Mouse (Mus musculus) spleen, adult 2 months (tissue): ENCODE results near the gene Bcdin3d. TPM values are rescaled to one million over a fixed set of nuclear protein-coding genes. Genes with fewer than 3 reads are reported as not detected.

Experiments used
- DNase-seq, 2 experiments: peaks; one replicate each; pipeline versions ENCODE4 v3.0.0 to v3.0.0-alpha.2; 2012 to 2021; ENCODE audit warnings: low spot score in 2 of 2, low read depth in 1 of 2
- H3K27ac ChIP-seq: fragments of 200-500 bp; 2 replicates; pipeline ENCODE4 v1.5.1; 2012; ENCODE audit warnings: low read length, inconsistent platforms; ENCODE audit not compliant: insufficient read depth
- H3K27me3 ChIP-seq: fragments of 200-500 bp; 2 replicates; pipeline ENCODE4 v1.6.1; 2012; ENCODE audit warnings: mild to moderate bottlenecking, moderate library complexity, low read length, inconsistent platforms; ENCODE audit not compliant: control insufficient read depth, insufficient read depth
- H3K36me3 ChIP-seq: fragments of 200-500 bp; 2 replicates; pipeline ENCODE4 v1.6.1; 2012; ENCODE audit warnings: mild to moderate bottlenecking, low read length, inconsistent platforms; ENCODE audit not compliant: control insufficient read depth, insufficient read depth
- H3K4me1 ChIP-seq: fragments of 200-500 bp; 2 replicates; pipeline ENCODE4 v1.6.1; 2011; ENCODE audit warnings: inconsistent platforms; ENCODE audit not compliant: control insufficient read depth, insufficient read depth, insufficient read length
- H3K4me3 ChIP-seq: fragments of 200-500 bp; 2 replicates; pipeline ENCODE4 v1.5.1; 2011; ENCODE audit warnings: mild to moderate bottlenecking, inconsistent platforms; ENCODE audit not compliant: insufficient read depth, insufficient read length; ENCODE audit errors: extremely low read depth
- CTCF ChIP-seq: fragments of 200-500 bp; IDR thresholded peaks from 2 replicates; pipeline ENCODE4 v1.5.1; 2011; ENCODE audit warnings: mild to moderate bottlenecking, inconsistent platforms; ENCODE audit not compliant: insufficient read depth, insufficient read length, insufficient replicate concordance; ENCODE audit errors: extremely low read depth
- POLR2A ChIP-seq: fragments of 200-500 bp; IDR thresholded peaks from 2 replicates; pipeline ENCODE4 v1.6.1; 2011; ENCODE audit warnings: low read depth, low read length, inconsistent platforms
- WGBS: fragments of 180-500 bp; shearing (Covaris S2); methylation state at CpG from one replicate; pipeline ENCODE4 v1.1.7; 2018; 5-methylcytosine and 5-hydroxymethylcytosine counted together
- polyA plus RNA-seq: library from polyadenylated mRNA; depleted of rRNA; stranded (reverse); fragments of >200 nt; gene quantifications from 2 replicates; pipeline ENCODE4 v1.2.3, GENCODE M21; 2012

Bcdin3d gene
- polyA plus RNA-seq, 1 experiment: 5.1 TPM

- Histone ChIP-seq H3K4me1 (peaks cover 3% of the 10 kb centered on the region; the same call in 1 of the 2 replicates), H3K27ac (peak overlapping the region; percentile 73), H3K4me3 (peak overlapping the region; percentile 72), H3K36me3 (no peaks in the 10 kb centered on the region), H3K27me3 (no peaks in the 10 kb centered on the region)
- TF ChIP-seq POLR2A: no peak
- TF ChIP-seq CTCF: no peak
- DNase-seq: peak in 1 of 2 experiments; percentile 15
- WGBS: 1% methylated on average over 38 of the region's 38 CpGs
Observed at GRCm38 (mm10) chr15:99473801-99474575, 542 bp downstream of the Bcdin3d start.

GRCm38 (mm10) chr15:99472972-99473371 lies 1.6 kb downstream of the Bcdin3d start:
- Histone ChIP-seq H3K27me3 (no peaks in the 10 kb centered on the region), H3K27ac (no peak overlapping the region), H3K36me3 (no peaks in the 10 kb centered on the region), H3K4me3 (no peak overlapping the region), H3K4me1 (peaks cover 3% of the 10 kb centered on the region; the same call in 1 of the 2 replicates)
- no peak for TF ChIP-seq POLR2A
- TF ChIP-seq CTCF: no peak
- DNase-seq: no peak
- 59% methylated on average over 7 of the region's 7 CpGs for WGBS

- H3K27me3 ChIP-seq: no peaks in the 10 kb centered on the region
- no peak overlapping the region for H3K27ac ChIP-seq
- WGBS: 51% methylated on average over 14 of the region's 14 CpGs
- H3K4me1 ChIP-seq: peaks cover 3% of the 10 kb centered on the region; the same call in 1 of the 2 replicates
- no peak overlapping the region for H3K4me3 ChIP-seq
- H3K36me3 ChIP-seq: no peaks in the 10 kb centered on the region
- TF ChIP-seq POLR2A (no peak), CTCF (no peak)
- DNase-seq: no peak
Observed at GRCm38 (mm10) chr15:99471677-99472063, 2.9 kb downstream of the Bcdin3d start.

DNA sequence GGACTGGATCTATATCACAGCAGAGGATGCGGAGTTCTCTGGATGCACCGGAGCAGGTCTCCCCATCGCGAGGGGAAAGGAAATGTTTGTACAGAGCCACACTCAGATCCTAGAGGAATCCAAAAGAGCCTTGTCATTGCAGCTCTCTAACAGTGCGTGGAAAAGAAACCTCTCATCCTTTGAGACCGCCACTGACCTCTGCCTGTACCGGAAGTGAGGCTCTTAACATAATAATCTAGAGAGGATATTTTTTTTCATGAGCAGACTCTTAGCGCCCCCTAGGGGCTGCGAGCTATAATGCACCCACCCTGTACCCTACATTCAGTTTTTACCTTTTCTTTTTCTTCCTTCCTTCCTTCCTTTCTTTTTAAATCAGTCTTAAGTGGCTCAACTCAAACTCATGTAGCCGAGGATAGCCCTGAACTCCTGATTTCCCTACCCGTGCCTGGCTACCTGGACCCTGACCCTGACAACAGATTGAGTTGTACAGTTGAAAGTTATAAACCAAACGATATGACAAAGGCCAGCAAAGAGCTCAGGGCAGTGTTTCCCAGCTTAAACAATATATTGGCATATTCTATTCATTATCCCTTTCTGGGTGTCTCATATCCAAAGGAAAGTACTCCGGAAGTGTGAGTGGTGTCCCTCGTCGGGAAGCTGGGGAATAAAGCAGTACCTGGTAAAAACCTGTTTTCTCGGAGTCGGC lies 3.4 kb downstream of the Bcdin3d start:
- no peak overlapping the region for H3K27ac ChIP-seq
- 53% methylated on average over 17 of the region's 17 CpGs for WGBS

DNA sequence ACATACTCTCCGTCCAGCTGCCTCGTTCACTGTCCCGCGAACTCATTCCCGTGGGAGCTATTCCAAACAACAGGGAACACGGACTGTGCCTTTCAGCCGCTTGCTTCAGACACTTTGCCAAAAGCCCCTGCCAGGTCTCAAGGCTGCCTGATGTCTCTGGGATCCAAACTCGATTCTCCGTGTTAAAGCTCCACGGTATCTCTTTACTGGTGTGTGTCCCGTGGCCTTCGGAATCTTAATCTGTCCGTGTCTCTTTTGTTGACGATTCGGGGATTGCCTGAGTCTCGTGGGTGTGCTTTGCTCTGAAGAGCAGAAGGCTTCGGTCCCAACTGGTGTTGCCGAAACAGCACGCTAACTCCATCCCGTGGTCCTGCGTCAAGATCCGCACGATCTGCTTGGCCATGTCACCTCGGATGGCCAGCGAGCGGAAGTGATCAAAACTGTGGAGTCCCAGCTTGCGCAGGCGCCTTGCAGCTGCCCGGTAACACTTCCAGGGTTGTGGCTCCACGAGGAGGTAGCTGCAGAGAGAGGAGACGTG lies 4.2 kb downstream of the Bcdin3d start:
- WGBS: 93% methylated on average over 31 of the region's 31 CpGs
- no peak overlapping the region for H3K27ac ChIP-seq
- no peak for TF ChIP-seq POLR2A
- no peak for TF ChIP-seq CTCF

More for the DNA sequence above, 3.4 kb downstream of the Bcdin3d start:
- TF ChIP-seq CTCF (peak; percentile 36; the same call in 1 of the 2 replicates), POLR2A (no peak)
- Histone ChIP-seq H3K27me3 (no peaks in the 10 kb centered on the region), H3K36me3 (no peaks in the 10 kb centered on the region), H3K4me1 (peaks cover 3% of the 10 kb centered on the region; the same call in 1 of the 2 replicates), H3K4me3 (no peak overlapping the region)
- peak in 1 of 2 experiments; percentile 26 for DNase-seq

GRCm38 (mm10) chr15:99469736-99470135 lies 4.8 kb downstream of the Bcdin3d start:
- H3K4me3 ChIP-seq: no peak overlapping the region
- no peak for DNase-seq
- H3K27ac ChIP-seq: no peak overlapping the region
- H3K27me3 ChIP-seq: no peaks in the 10 kb centered on the region
- no peak for TF ChIP-seq POLR2A
- TF ChIP-seq CTCF: no peak
- 93% methylated on average over 4 of the region's 4 CpGs for WGBS
- peaks cover 3% of the 10 kb centered on the region; the same call in 1 of the 2 replicates for H3K4me1 ChIP-seq
- H3K36me3 ChIP-seq: no peaks in the 10 kb centered on the region

More for the DNA sequence above, 4.2 kb downstream of the Bcdin3d start:
- no peaks in the 10 kb centered on the region for H3K27me3 ChIP-seq
- no peak for DNase-seq
- no peaks in the 10 kb centered on the region for H3K36me3 ChIP-seq
- no peak overlapping the region for H3K4me3 ChIP-seq
- H3K4me1 ChIP-seq: peaks cover 3% of the 10 kb centered on the region; the same call in 1 of the 2 replicates
